Mouse (Mus musculus): ENCODE data around the gene Pde4b.

DNA sequence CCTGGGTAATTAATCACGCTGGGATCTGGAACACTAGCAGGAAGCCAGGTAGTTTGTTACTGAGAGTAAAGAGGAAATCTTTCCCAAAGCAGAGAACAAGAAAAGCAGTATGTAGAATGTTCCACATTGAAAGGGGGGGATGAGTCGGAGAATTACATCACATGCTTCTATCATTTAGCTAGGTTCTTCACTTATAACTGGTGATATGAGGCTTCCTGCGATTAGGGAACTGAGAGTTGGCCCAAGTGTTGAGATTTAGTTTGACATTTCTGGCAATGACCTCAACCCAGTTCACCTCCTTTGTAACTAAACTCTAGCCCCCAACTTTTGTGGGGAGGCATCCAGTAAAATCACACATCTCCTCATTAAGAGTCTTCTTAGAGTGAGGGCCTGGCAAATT is 185.0 kb downstream of the Pde4b start:
- TF ChIP-seq CTCF (IDR thresholded peaks at IDR 0.05; ENCODE audit: low read depth, low read length) (no peak), TAL1 (conservative IDR thresholded peaks at IDR 0.05; ENCODE audit: low read depth, low read length) (no peak)
